Mouse (Mus musculus) ES-E14 (cell line): ENCODE data around the gene Kirrel3. TPM values are rescaled to one million over a fixed set of nuclear protein-coding genes. Genes with fewer than 3 reads are reported as not detected.

Experiments
- DNase-seq: peaks from one replicate; pipeline ENCODE4 v3.0.0-alpha.2; 2013; ENCODE audit warnings: low read depth, low spot score
- H3K27ac ChIP-seq: 2 replicates; pipeline ENCODE4 v1.5.1; 2012; ENCODE audit warnings: low read depth, mild to moderate bottlenecking, low read length, moderate library complexity, mixed read lengths; ENCODE audit not compliant: poor library complexity, insufficient read depth, severe bottlenecking
- H3K36me3 ChIP-seq: 2 replicates; pipeline ENCODE4 v1.6.1; 2012; ENCODE audit warnings: mild to moderate bottlenecking, low read length, moderate library complexity, mixed read lengths; ENCODE audit not compliant: control insufficient read depth, poor library complexity, insufficient read depth, severe bottlenecking
- H3K4me1 ChIP-seq, 2 experiments: fragments of 150-350 bp in 1 of 2; sonication (generic) in 1 of 2; 2 replicates each; pipeline ENCODE4 v1.6.1; 2012; ENCODE audit warnings: low read length in 2 of 2, mild to moderate bottlenecking in 1 of 2, mixed read lengths in 1 of 2; ENCODE audit not compliant: control insufficient read depth in 2 of 2, insufficient read depth in 2 of 2, poor library complexity in 1 of 2
- H3K4me3 ChIP-seq, 2 experiments: fragments of 150-350 bp in 1 of 2; sonication (generic) in 1 of 2; 2 replicates each; pipeline ENCODE4 v1.5.1; 2012; ENCODE audit warnings: low read length in 2 of 2, low read depth in 1 of 2, mild to moderate bottlenecking in 1 of 2, mixed read lengths in 1 of 2; ENCODE audit not compliant: insufficient read depth in 1 of 2, poor library complexity in 1 of 2, severe bottlenecking in 1 of 2
- H3K9ac ChIP-seq: 2 replicates; pipeline ENCODE4 v1.6.1; 2012; ENCODE audit warnings: low read depth, mild to moderate bottlenecking, low read length, mixed read lengths; ENCODE audit not compliant: poor library complexity, insufficient read depth, severe bottlenecking
- H3K9me3 ChIP-seq: fragments of 150-350 bp; sonication (generic); 2 replicates; pipeline ENCODE4 v1.6.1; 2012; ENCODE audit warnings: low read depth, mild to moderate bottlenecking, low read length; ENCODE audit not compliant: control insufficient read depth, insufficient read depth
- CHD2 ChIP-seq: IDR thresholded peaks from 2 replicates; pipeline ENCODE4 v1.6.1; 2014; ENCODE audit warnings: mild to moderate bottlenecking, low read depth, low read length, inconsistent platforms
- HCFC1 ChIP-seq: IDR thresholded peaks from 2 replicates; pipeline ENCODE4 v1.6.1; 2012; ENCODE audit warnings: low read length, inconsistent platforms, borderline replicate concordance; ENCODE audit not compliant: insufficient read depth
- MAFK ChIP-seq: IDR thresholded peaks from 2 replicates; pipeline ENCODE4 v1.6.1; 2014; ENCODE audit warnings: mild to moderate bottlenecking, low read depth, low read length, inconsistent platforms; ENCODE audit not compliant: insufficient read depth
- ZC3H11A ChIP-seq: IDR thresholded peaks from 2 replicates; pipeline ENCODE4 v1.6.1; 2012; ENCODE audit warnings: low read depth, mild to moderate bottlenecking, inconsistent platforms, low read length, borderline replicate concordance
- ZNF384 ChIP-seq: IDR thresholded peaks from 2 replicates; pipeline ENCODE4 v1.6.1; 2012; ENCODE audit warnings: low read depth, low read length, inconsistent platforms
- in situ Hi-C, 2 experiments: fragments of 600-800 bp; cut with MboI; formaldehyde crosslinking; loops; one replicate each; pipeline ENCODE4 v1.15.1; 2025; ENCODE audit warnings: low sequenced_read_pairs in 2 of 2, inconsistent platforms in 1 of 2; ENCODE audit not compliant: unreplicated experiment in 2 of 2
- total RNA-seq: library from RNA; depleted of rRNA; stranded (reverse); fragments of 300-350 nt; gene quantifications from 2 replicates; pipeline ENCODE4 v1.2.3, GENCODE M21; 2012

Gene Kirrel3
- total RNA-seq, 1 experiment, result 0.67 TPM

DNA sequence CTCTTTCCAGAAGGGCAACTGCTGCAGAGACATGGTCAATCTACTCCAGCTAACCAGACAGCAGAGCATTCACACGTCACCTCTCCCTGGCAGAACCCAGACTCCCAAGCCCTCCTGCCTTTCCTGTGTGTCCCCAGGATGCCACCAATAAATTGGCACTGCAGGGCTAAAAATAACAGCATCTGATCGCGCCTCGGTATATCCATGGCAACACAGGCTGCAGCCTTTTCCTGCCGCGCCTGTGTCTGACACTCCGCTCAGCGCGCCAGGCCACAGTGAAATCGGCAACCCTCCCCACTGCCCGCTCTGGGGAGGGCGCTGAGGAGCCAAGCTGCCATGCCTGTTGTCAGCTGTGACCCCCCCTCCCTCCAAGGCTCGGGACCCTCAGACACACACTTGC lies 531.9 kb downstream of the Kirrel3 start:
- Histone ChIP-seq H3K9me3 (no peaks in the 10 kb centered on the region), H3K4me1 (no peaks in the 10 kb centered on the region), H3K9ac (no peak overlapping the region), H3K4me3 (no peak overlapping the region), H3K27ac (no peak overlapping the region), H3K36me3 (no peaks in the 10 kb centered on the region)
- DNase-seq, result no peak
- in situ Hi-C loops, result loop anchor here (5.0 to 25.0 kb wide), 2 partner anchors 155 to 160 kb away; no protein-coding TSS in a partner anchor
- TF ChIP-seq ZC3H11A, result no peak
- no peak for TF ChIP-seq HCFC1
- TF ChIP-seq CHD2, result no peak
- no peak for TF ChIP-seq ZNF384
- TF ChIP-seq MAFK, result no peak

DNA sequence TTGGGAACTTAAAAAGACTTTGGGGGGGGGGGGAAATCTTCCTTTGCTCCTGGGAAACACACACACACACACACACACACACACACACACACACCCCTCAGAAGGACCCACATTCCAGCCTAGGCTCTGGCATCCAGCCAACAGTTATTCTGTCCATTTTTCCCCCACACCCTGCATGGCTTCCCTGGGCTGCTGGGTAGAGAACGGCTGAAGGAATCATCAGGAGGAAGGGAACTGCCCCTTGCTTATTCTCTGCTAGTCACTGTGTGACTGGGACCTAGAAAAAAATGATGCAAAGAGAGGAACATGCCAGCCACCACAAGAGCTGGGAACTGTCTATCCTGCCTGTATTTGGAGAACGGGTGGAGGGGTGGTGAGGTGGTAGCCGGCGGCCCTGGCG lies 532.4 kb downstream of the Kirrel3 start:
- in situ Hi-C loops, result loop anchor here (5.0 to 25.0 kb wide), 2 partner anchors 156 to 161 kb away; no protein-coding TSS in a partner anchor
- no peaks in the 10 kb centered on the region for H3K36me3 ChIP-seq
- no peak overlapping the region for H3K9ac ChIP-seq
- no peak for DNase-seq
- H3K4me3 ChIP-seq, result no peak overlapping the region
- TF ChIP-seq ZNF384, result no peak
- TF ChIP-seq HCFC1, result no peak
- no peak for TF ChIP-seq ZC3H11A
- TF ChIP-seq CHD2, result no peak
- no peak for TF ChIP-seq MAFK
- no peak overlapping the region for H3K27ac ChIP-seq
- H3K4me1 ChIP-seq, result no peaks in the 10 kb centered on the region
- no peaks in the 10 kb centered on the region for H3K9me3 ChIP-seq

DNA sequence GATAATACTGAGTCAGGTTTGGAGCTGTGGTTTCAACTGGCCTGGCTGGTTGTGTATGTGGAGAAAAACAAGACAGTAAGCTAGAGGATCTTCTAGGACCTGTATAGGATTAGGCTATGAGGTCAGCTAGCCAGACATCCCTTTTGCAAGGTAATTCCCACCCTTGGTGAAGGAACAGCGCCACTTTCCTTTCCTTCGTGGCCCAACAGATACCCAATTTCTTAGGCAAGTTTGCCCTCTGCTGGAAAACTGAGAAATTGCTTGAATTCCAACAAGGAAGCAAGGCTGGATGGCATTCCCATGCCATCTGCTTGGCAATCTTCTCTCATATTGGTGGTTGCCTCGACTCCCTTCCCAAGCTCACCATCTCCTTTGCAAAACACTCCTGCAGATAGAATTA lies 533.7 kb downstream of the Kirrel3 start:
- no peaks in the 10 kb centered on the region for H3K36me3 ChIP-seq
- H3K4me3 ChIP-seq, result no peak overlapping the region
- H3K27ac ChIP-seq, result no peak overlapping the region
- DNase-seq, result peak; percentile 41
- no peak overlapping the region for H3K9ac ChIP-seq
- in situ Hi-C loops, result loop anchor here (5.0 to 25.0 kb wide), 2 partner anchors 157 to 162 kb away; no protein-coding TSS in a partner anchor
- TF ChIP-seq CHD2 (no peak), MAFK (no peak), ZC3H11A (peak; percentile 97), ZNF384 (no peak)
- H3K9me3 ChIP-seq, result no peaks in the 10 kb centered on the region
- H3K4me1 ChIP-seq, result no peaks in the 10 kb centered on the region

DNA sequence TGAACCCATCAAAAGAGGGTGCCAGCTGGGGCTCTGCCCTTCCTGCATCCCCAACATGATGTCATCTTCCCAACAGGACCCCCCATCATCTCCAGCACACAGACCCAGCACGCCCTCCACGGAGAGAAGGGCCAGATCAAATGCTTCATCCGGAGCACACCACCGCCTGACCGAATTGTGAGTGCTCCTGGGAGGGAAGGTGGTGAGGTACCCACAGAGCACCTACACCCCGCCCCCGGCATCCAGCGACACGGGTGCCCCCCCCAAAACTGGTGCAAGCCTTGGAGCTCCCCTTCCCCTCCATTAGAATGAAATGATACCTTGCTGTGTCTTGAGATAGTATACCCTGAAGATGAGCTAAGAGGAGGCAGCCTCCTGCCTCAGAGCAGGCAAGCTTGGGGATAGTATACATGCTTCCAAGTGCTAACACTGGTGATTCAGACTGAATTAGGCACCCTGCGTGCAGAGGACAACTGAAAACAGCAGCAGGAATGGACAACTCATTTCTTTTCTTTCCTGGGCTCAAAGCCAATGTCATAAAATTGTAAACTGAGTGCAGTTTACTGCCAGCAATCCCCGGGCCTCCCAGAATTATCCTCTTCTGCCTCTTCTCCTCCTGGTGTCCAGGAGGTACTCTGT lies 534.4 kb downstream of the Kirrel3 start:
- no peak for TF ChIP-seq ZNF384
- peaks cover 0 to 4% of the 10 kb centered on the region in 2 experiments; a peak in 2 of 4 replicates for H3K4me1 ChIP-seq
- no peak overlapping the region for H3K27ac ChIP-seq
- no peak overlapping the region for H3K9ac ChIP-seq
- no peaks in the 10 kb centered on the region for H3K9me3 ChIP-seq
- H3K36me3 ChIP-seq, result no peaks in the 10 kb centered on the region
- H3K4me3 ChIP-seq, result no peak overlapping the region
- DNase-seq, result no peak
- in situ Hi-C loops, result loop anchor here in 1 of 2 experiments (25.0 kb wide), 1 partner anchor 158 kb away; no protein-coding TSS in a partner anchor

DNA sequence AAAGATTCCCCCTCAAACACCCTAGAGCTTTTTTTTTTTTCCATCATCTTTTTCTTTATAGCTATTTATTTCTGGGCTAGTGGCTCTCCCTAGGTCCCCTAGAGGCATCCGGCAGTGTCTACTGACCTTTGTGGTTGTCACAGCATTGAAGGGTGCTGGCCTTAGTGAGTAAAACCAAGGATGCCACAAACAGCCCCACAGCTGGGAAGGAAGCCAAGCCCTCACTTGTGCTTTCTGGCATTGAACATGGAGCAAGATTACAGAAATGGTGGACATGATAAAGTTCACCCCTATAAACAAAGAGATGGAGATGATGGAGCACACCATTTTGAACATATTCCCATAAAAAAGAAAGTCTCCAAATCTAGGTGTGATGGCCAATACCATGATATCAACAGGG lies 536.0 kb downstream of the Kirrel3 start:
- Histone ChIP-seq H3K36me3 (no peaks in the 10 kb centered on the region), H3K9ac (no peak overlapping the region), H3K9me3 (no peaks in the 10 kb centered on the region), H3K27ac (no peak overlapping the region), H3K4me1 (peaks cover 0 to 6% of the 10 kb centered on the region in 2 experiments; a peak in 2 of 4 replicates), H3K4me3 (no peak overlapping the region)
- in situ Hi-C loops, result loop anchor here in 1 of 2 experiments (25.0 kb wide), 1 partner anchor 159 kb away; no protein-coding TSS in a partner anchor
- no peak for DNase-seq
- TF ChIP-seq CHD2 (no peak), MAFK (no peak), ZNF384 (no peak)
